Mouse (Mus musculus) left cerebral cortex, adult 11 months (tissue): ENCODE results near the gene Cacybp.

Experiments
- DNase-seq: peaks from one replicate; pipeline ENCODE4 v3.0.0; 2022; ENCODE audit warnings: low spot score

Gene Cacybp

GRCm38 (mm10) chr1:160212703-160213669, at the start of gene Cacybp:
TSS of gene Cacybp (minus strand) at chr1:160212875.
- peak; percentile 98 for DNase-seq

GRCm38 (mm10) chr1:160262415-160262814, 49.7 kb upstream of the Cacybp start:
- no peak for DNase-seq

- no peak for DNase-seq
Measured at GRCm38 (mm10) chr1:160261849-160262248, 49.2 kb upstream of the Cacybp start.

- DNase-seq, result no peak
Measured at GRCm38 (mm10) chr1:160260605-160261004, 47.9 kb upstream of the Cacybp start.

- DNase-seq, result no peak
Measured at GRCm38 (mm10) chr1:160259884-160260283, 47.2 kb upstream of the Cacybp start.

GRCm38 (mm10) chr1:160253108-160253507, 40.4 kb upstream of the Cacybp start:
- DNase-seq, result no peak

- no peak for DNase-seq
Measured at GRCm38 (mm10) chr1:160251388-160252007, 38.8 kb upstream of the Cacybp start.

GRCm38 (mm10) chr1:160250782-160251181, 38.1 kb upstream of the Cacybp start:
- no peak for DNase-seq

- DNase-seq, result no peak
Measured at GRCm38 (mm10) chr1:160249786-160250185, 37.1 kb upstream of the Cacybp start.

- no peak for DNase-seq
Measured at GRCm38 (mm10) chr1:160247473-160247872, 34.8 kb upstream of the Cacybp start.

- DNase-seq, result no peak
Measured at GRCm38 (mm10) chr1:160246844-160247243, 34.2 kb upstream of the Cacybp start.

GRCm38 (mm10) chr1:160245954-160246353, 33.3 kb upstream of the Cacybp start:
- no peak for DNase-seq

- no peak for DNase-seq
Measured at GRCm38 (mm10) chr1:160244689-160245088, 32.0 kb upstream of the Cacybp start.

- no peak for DNase-seq
Measured at GRCm38 (mm10) chr1:160240091-160240490, 27.4 kb upstream of the Cacybp start.

- no peak for DNase-seq
Measured at GRCm38 (mm10) chr1:160238852-160239443, 26.3 kb upstream of the Cacybp start.

- no peak for DNase-seq
Measured at GRCm38 (mm10) chr1:160237981-160238380, 25.3 kb upstream of the Cacybp start.

- no peak for DNase-seq
Measured at GRCm38 (mm10) chr1:160233921-160234320, 21.2 kb upstream of the Cacybp start.

- DNase-seq, result no peak
Measured at GRCm38 (mm10) chr1:160232113-160232512, 19.4 kb upstream of the Cacybp start.

- no peak for DNase-seq
Measured at GRCm38 (mm10) chr1:160231013-160231412, 18.3 kb upstream of the Cacybp start.

- no peak for DNase-seq
Measured at GRCm38 (mm10) chr1:160227850-160228249, 15.2 kb upstream of the Cacybp start.

- no peak for DNase-seq
Measured at GRCm38 (mm10) chr1:160227196-160227595, 14.5 kb upstream of the Cacybp start.

GRCm38 (mm10) chr1:160224093-160224492, 11.4 kb upstream of the Cacybp start:
- DNase-seq, result no peak

GRCm38 (mm10) chr1:160217898-160218297, 5.2 kb upstream of the Cacybp start:
- no peak for DNase-seq
